Mouse (Mus musculus) forebrain, embryonic 13.5 days (tissue): ENCODE measurements around the gene Dpp3. TPM values are rescaled to one million over a fixed set of nuclear protein-coding genes. Genes with fewer than 3 reads are reported as not detected.
A peak's percentile ranks its signal among the peaks of the same experiment; 100 is the strongest.
"Not testable (repeated sequence)": the region's sequence is repeated elsewhere in the genome, so short reads cannot be mapped to it uniquely, and the experiment has no call there.

Source experiments
- ATAC-seq: fragments of 200-750 bp; cut with Nextera tagmentation; 2 replicates; pipeline ENCODE4 v1.8.0; 2017
- H3K27ac ChIP-seq: fragments of 300-500 bp; sonication (generic); 2 replicates; pipeline ENCODE4 v1.5.1; 2015; ENCODE audit warnings: inconsistent platforms, mild to moderate bottlenecking, moderate library complexity
- H3K27me3 ChIP-seq: fragments of 300-500 bp; sonication (generic); 2 replicates; pipeline ENCODE4 v1.6.1; 2015; ENCODE audit warnings: mild to moderate bottlenecking, inconsistent platforms
- H3K36me3 ChIP-seq: fragments of 300-500 bp; sonication (generic); 2 replicates; pipeline ENCODE4 v1.6.1; 2015; ENCODE audit warnings: mild to moderate bottlenecking, inconsistent platforms; ENCODE audit not compliant: poor library complexity, severe bottlenecking
- H3K4me1 ChIP-seq: fragments of 300-500 bp; sonication (generic); 2 replicates; pipeline ENCODE4 v1.6.1; 2015; ENCODE audit warnings: inconsistent platforms
- H3K4me2 ChIP-seq: fragments of 300-500 bp; sonication (generic); 2 replicates; pipeline ENCODE4 v1.6.1; 2015; ENCODE audit warnings: inconsistent platforms, mild to moderate bottlenecking, moderate library complexity
- H3K4me3 ChIP-seq: fragments of 300-500 bp; sonication (generic); 2 replicates; pipeline ENCODE4 v1.5.1; 2015; ENCODE audit warnings: mild to moderate bottlenecking, inconsistent platforms
- H3K9ac ChIP-seq: fragments of 300-500 bp; sonication (generic); 2 replicates; pipeline ENCODE4 v1.6.1; 2015; ENCODE audit warnings: mild to moderate bottlenecking, inconsistent platforms
- H3K9me3 ChIP-seq: fragments of 300-500 bp; sonication (generic); replicated peaks from 2 replicates; pipeline ENCODE4 v1.6.1; 2016; ENCODE audit warnings: inconsistent platforms
- WGBS: fragments of 180-500 bp; shearing (Covaris S2); methylation state at CpG from one replicate; pipeline ENCODE4 v1.1.7; 2015; 5-methylcytosine and 5-hydroxymethylcytosine counted together
- polyA plus RNA-seq: library from polyadenylated mRNA; unstranded; fragments of >200 nt; fragmentation: Nextera tagmentation; extraction: Ambion mirVana; gene quantifications from 2 replicates; pipeline ENCODE4 v1.2.1, GENCODE M21; 2015

Gene Dpp3
- polyA plus RNA-seq, 1 experiment from 2014 or later: 118 TPM

- Histone ChIP-seq H3K4me2 (peak overlapping the region; percentile 83), H3K9me3 (no peaks in the 10 kb centered on the region), H3K27ac (no peak overlapping the region), H3K4me1 (peaks cover 14% of the 10 kb centered on the region), H3K27me3 (peaks cover 10% of the 10 kb centered on the region), H3K36me3 (peaks cover 12% of the 10 kb centered on the region), H3K4me3 (peak overlapping the region; percentile 95), H3K9ac (peak overlapping the region; percentile 89)
- WGBS: 63% methylated on average over 10 of the region's 10 CpGs
- ATAC-seq: no peak
Observed at GRCm38 (mm10) chr19:4879324-4879703, 48.8 kb downstream of the Dpp3 start.

GRCm38 (mm10) chr19:4878405-4879323 is 49.4 kb downstream of the Dpp3 start, which contains the start of gene Zdhhc24:
TSS of gene Zdhhc24 (plus strand) at chr19:4878668.
- peak; percentile 98 for ATAC-seq

DNA sequence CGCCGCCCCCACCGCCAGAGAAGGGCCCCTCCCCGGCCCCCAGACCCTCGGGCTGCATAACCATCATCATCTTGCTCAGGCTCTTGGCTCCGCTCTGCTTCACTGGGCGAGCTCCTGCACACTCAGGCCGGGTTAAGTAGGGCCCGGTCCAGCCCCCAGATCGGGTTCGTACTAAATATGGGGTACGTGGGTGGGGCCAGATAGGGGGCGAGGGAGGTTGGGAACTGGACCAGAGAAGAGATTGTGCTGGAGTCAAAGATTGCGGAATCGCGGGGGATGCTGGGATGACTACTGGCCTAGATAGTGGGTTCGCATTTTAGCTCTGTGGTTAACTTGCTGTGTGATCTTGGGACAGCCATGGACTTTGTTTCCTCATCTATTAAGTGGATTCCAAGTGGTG is 50.3 kb downstream of the Dpp3 start, which contains the start of gene Actn3:
Gene Actn3 (minus strand): TSS at position 125 of the 400 bp plus-strand sequence.
- H3K36me3 ChIP-seq: 0 out of 2 replicates have a peak, but pooled peaks cover 3% of the 10 kb centered on the region
- peaks cover 14% of the 10 kb centered on the region for H3K4me1 ChIP-seq
- ATAC-seq: no peak
- 2% methylated on average over 17 of the region's 17 CpGs for WGBS
- H3K27ac ChIP-seq: peak within 1 kb of the TSS; percentile 70
- peaks cover 10% of the 10 kb centered on the region for H3K27me3 ChIP-seq
- peak within 1 kb of the TSS; percentile 95 for H3K4me3 ChIP-seq
- peak within 1 kb of the TSS; percentile 89 for H3K9ac ChIP-seq
- peak within 1 kb of the TSS; percentile 83 for H3K4me2 ChIP-seq
- H3K9me3 ChIP-seq: no peaks in the 10 kb centered on the region

More at GRCm38 (mm10) chr19:4878405-4879323, 49.4 kb downstream of the Dpp3 start, which contains the start of gene Zdhhc24:
- Histone ChIP-seq H3K4me1 (peaks cover 14% of the 10 kb centered on the region), H3K27me3 (peaks cover 10% of the 10 kb centered on the region), H3K36me3 (peaks cover 7% of the 10 kb centered on the region; the same call in 1 of the 2 replicates), H3K4me2 (peak within 1 kb of the TSS; percentile 83), H3K9me3 (no peaks in the 10 kb centered on the region), H3K9ac (peak within 1 kb of the TSS; percentile 89), H3K4me3 (peak within 1 kb of the TSS; percentile 95), H3K27ac (peak within 1 kb of the TSS; percentile 70)
- WGBS: 1% methylated on average over 52 of the region's 52 CpGs

- no peak for ATAC-seq
- 66% methylated on average over 3 of the region's 3 CpGs for WGBS
Observed at GRCm38 (mm10) chr19:4876755-4877154, 51.3 kb downstream of the Dpp3 start.

DNA sequence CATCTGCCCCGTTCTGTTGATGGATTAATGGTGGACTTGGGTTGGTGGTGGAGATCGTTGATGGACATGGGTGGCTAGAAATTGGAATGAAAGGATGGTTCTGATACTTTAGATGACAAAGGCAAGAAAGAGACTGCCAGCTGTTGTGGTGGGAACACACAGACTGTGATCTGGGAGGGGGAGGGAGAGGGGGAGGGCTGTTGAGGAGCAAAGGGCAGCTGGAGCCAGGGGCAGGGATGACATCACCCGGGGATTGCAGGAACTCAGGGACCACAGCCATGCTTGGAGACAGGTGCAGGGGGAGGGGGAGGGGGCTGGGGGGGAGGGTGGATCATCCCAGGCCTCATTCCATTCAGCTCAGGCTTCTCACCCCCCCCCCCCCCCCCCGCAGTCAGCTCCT is 51.8 kb downstream of the Dpp3 start:
- H3K9me3 ChIP-seq: no peaks in the 10 kb centered on the region
- no peak overlapping the region for H3K4me2 ChIP-seq
- ATAC-seq: no peak
- H3K4me1 ChIP-seq: peaks cover 14% of the 10 kb centered on the region
- H3K9ac ChIP-seq: no peak overlapping the region
- H3K27ac ChIP-seq: no peak overlapping the region
- 86% methylated on average over 2 of the region's 4 CpGs for WGBS
- H3K36me3 ChIP-seq: no peaks in the 10 kb centered on the region
- H3K27me3 ChIP-seq: peaks cover 10% of the 10 kb centered on the region
- no peak overlapping the region for H3K4me3 ChIP-seq

More at GRCm38 (mm10) chr19:4876755-4877154, 51.3 kb downstream of the Dpp3 start:
- no peak overlapping the region for H3K27ac ChIP-seq
- H3K36me3 ChIP-seq: no peaks in the 10 kb centered on the region
- no peaks in the 10 kb centered on the region for H3K9me3 ChIP-seq
- peaks cover 14% of the 10 kb centered on the region for H3K4me1 ChIP-seq
- H3K4me2 ChIP-seq: no peak overlapping the region
- no peak overlapping the region for H3K4me3 ChIP-seq
- no peak overlapping the region for H3K9ac ChIP-seq
- peaks cover 10% of the 10 kb centered on the region for H3K27me3 ChIP-seq

DNA sequence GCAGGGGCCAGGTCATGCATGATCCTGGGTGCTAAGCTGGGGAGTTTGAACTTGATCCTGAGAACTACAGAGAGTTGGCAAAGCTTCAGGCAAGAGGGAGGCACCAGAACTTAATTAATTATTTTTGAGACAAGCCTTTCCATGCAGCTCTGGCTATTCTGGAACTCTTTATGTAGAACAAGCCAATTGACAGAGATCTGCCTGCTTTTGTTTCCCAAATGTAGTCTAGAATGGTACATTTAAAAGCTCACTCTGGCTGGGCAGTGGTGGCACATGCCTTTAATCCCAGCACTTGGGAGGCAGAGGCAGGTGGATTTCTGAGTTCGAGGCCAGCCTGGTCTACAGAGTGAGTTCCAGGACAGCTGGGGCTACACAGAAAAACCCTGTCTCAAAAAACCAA is 53.5 kb downstream of the Dpp3 start:
- H3K4me3 ChIP-seq, H3K9ac ChIP-seq, ATAC-seq, H3K27ac ChIP-seq, H3K9me3 ChIP-seq, H3K27me3 ChIP-seq, H3K4me2 ChIP-seq, H3K36me3 ChIP-seq: not testable (repeated sequence)
- 80% methylated on average over 1 of the region's 1 CpGs for WGBS
- H3K4me1 ChIP-seq: peaks cover 14% of the 10 kb centered on the region

- 0 out of 2 replicates have a peak, but pooled peaks cover 7% of the 10 kb centered on the region for H3K27me3 ChIP-seq
- H3K9me3 ChIP-seq: no peaks in the 10 kb centered on the region
- WGBS: 6% methylated on average over 17 of the region's 17 CpGs
- H3K4me2 ChIP-seq: peak overlapping the region; percentile 32
- H3K4me1 ChIP-seq: no peaks in the 10 kb centered on the region
- ATAC-seq: no peak
- no peaks in the 10 kb centered on the region for H3K36me3 ChIP-seq
- H3K27ac ChIP-seq: no peak overlapping the region
- no peak overlapping the region for H3K4me3 ChIP-seq
- no peak overlapping the region for H3K9ac ChIP-seq
Observed at GRCm38 (mm10) chr19:4865147-4865546, 62.9 kb downstream of the Dpp3 start.

DNA sequence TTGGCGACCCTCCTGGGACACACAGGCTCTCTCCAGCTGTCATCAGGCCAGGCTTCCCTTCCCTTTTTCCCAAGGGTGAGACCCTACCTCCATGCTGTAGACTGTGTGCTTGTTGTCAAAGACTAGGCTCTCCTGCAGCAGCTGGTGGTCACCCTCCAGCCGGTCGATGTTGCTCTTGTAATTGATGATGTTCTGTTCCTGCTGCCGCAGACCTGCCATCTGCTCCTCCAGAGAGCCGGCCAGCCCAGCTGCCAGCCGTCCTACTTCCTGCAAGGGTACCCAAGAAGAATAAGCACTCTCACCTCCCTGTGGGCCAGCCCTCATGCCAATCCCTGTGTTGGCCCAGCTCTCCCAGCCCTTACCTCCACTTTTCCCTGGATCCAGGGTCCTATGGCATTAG is 65.0 kb downstream of the Dpp3 start:
- Histone ChIP-seq H3K9ac (no peak overlapping the region; the same call in 1 of the 2 replicates), H3K4me2 (no peak overlapping the region), H3K4me1 (no peaks in the 10 kb centered on the region), H3K36me3 (no peaks in the 10 kb centered on the region), H3K9me3 (no peaks in the 10 kb centered on the region), H3K4me3 (no peak overlapping the region), H3K27me3 (0 out of 2 replicates have a peak, but pooled peaks cover 7% of the 10 kb centered on the region), H3K27ac (no peak overlapping the region)
- no peak for ATAC-seq
- 83% methylated on average over 6 of the region's 6 CpGs for WGBS

GRCm38 (mm10) chr19:4859081-4859480 is 69.0 kb downstream of the Dpp3 start:
- Histone ChIP-seq H3K4me2 (no peak overlapping the region), H3K27ac (no peak overlapping the region), H3K9me3 (no peaks in the 10 kb centered on the region), H3K27me3 (peaks cover 14% of the 10 kb centered on the region; the same call in 1 of the 2 replicates), H3K36me3 (no peaks in the 10 kb centered on the region), H3K4me1 (peaks cover 14% of the 10 kb centered on the region), H3K9ac (no peak overlapping the region), H3K4me3 (no peak overlapping the region)
- no peak for ATAC-seq
- 87% methylated on average over 6 of the region's 6 CpGs for WGBS

Other genes with a start within 250 kb of the Dpp3 start
- gene Gm960, start 229.6 kb downstream of the Dpp3 start, polyA plus RNA-seq: 4.1 and 5.8 TPM in 2 replicates
- gene Sptbn2, start 217.1 kb downstream of the Dpp3 start, polyA plus RNA-seq: 18.1 and 20.8 TPM in 2 replicates
- gene Rbm4b, start 171.8 kb downstream of the Dpp3 start, polyA plus RNA-seq: 188 and 192 TPM in 2 replicates
- gene Rbm4, start 134.4 kb downstream of the Dpp3 start, polyA plus RNA-seq: 103 TPM in 2 replicates
- gene Gm21992, start 116.7 kb downstream of the Dpp3 start, polyA plus RNA-seq: 43.0 and 47.4 TPM in 2 replicates
- 88.3 and 95.3 TPM in 2 replicates for gene Rbm14, start 116.7 kb downstream of the Dpp3 start, polyA plus RNA-seq
- gene Ccs, start 89.0 kb downstream of the Dpp3 start, polyA plus RNA-seq: 42.0 and 47.0 TPM in 2 replicates
- gene Ccdc87, start 88.9 kb downstream of the Dpp3 start, polyA plus RNA-seq: 0.23 and 0.39 TPM in 2 replicates
- 31.3 and 34.5 TPM in 2 replicates for gene Ctsf, start 73.2 kb downstream of the Dpp3 start, polyA plus RNA-seq
- gene Actn3, start 50.4 kb downstream of the Dpp3 start, polyA plus RNA-seq: 0.64 and 0.97 TPM in 2 replicates
- gene Zdhhc24, start 49.6 kb downstream of the Dpp3 start, polyA plus RNA-seq: 17.1 and 20.1 TPM in 2 replicates
- 8.9 and 10.8 TPM in 2 replicates for gene Bbs1, start 21.7 kb downstream of the Dpp3 start, polyA plus RNA-seq
- gene Peli3, start 14.8 kb upstream of the Dpp3 start, polyA plus RNA-seq: 5.7 TPM in 2 replicates
- gene Mrpl11, start 33.9 kb upstream of the Dpp3 start, polyA plus RNA-seq: 128 and 135 TPM in 2 replicates
- 0.10 and 0.18 TPM in 2 replicates for gene Npas4, start 62.0 kb upstream of the Dpp3 start, polyA plus RNA-seq
- 6.9 and 8.3 TPM in 2 replicates for gene Slc29a2, start 95.6 kb upstream of the Dpp3 start, polyA plus RNA-seq
- gene B4gat1, start 110.5 kb upstream of the Dpp3 start, polyA plus RNA-seq: 39.4 and 40.3 TPM in 2 replicates
- 3.2 and 3.4 TPM in 2 replicates for gene AC124502.3, start 110.6 kb upstream of the Dpp3 start, polyA plus RNA-seq
- 56.0 and 63.2 TPM in 2 replicates for gene Brms1, start 113.1 kb upstream of the Dpp3 start, polyA plus RNA-seq
- gene Rin1, start 122.2 kb upstream of the Dpp3 start, polyA plus RNA-seq: 0.62 and 0.78 TPM in 2 replicates
- gene Cd248, start 139.8 kb upstream of the Dpp3 start, polyA plus RNA-seq: 7.0 and 7.3 TPM in 2 replicates
- 2.3 and 2.8 TPM in 2 replicates for gene Tmem151a, start 157.2 kb upstream of the Dpp3 start, polyA plus RNA-seq
- 62.4 and 71.4 TPM in 2 replicates for gene Yif1a, start 160.3 kb upstream of the Dpp3 start, polyA plus RNA-seq
- 208 and 212 TPM in 2 replicates for gene Cnih2, start 170.2 kb upstream of the Dpp3 start, polyA plus RNA-seq
- 235 and 252 TPM in 2 replicates for gene Rab1b, start 178.8 kb upstream of the Dpp3 start, polyA plus RNA-seq
- 41.1 and 43.6 TPM in 2 replicates for gene Klc2, start 190.3 kb upstream of the Dpp3 start, polyA plus RNA-seq